ENCODE assay signal across 8 mouse cellular contexts in the genomic region with DNA sequence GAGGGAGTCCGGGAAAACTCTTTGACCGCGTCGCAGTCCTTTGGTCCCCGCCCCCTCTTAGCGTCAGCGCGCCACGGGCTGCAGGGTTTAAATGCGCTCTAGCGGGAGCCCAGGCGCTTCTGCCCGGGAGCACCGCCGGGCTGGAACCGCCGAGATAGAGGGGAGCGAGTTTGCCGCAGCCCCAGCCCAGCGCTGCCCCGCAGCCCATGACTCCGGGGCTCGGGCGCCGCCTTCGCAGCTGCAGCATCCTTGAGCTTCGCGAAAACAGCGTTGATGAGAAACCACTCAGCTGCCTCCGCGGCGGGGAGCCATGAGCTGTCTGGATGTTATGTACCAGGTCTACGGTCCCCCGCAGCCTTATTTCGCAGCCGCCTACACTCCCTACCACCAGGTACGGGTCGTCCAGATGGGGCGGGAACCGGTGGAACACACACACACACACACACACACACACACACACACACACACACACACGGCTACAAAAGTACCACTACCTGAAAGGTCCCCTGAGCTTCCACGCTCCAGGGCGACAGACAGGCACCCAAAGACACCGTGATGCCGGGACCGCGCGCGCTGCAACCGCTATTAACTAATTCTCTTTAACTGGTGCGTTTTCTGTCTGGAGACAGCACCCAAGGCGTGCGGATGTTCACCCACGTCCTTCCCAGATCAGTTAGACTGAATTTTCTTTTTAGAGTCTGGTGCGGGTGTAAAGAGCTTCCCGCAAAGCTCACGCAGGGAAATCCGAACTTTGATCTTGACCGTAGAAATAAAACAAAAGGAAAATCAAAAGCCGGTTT. TPM values are rescaled to one million over a fixed set of nuclear protein-coding genes. Genes with fewer than 3 reads are reported as not detected.
DNase-seq lines count a peak whose midpoint lies in the region; ATAC-seq lines count a peak whose summit lies in the region.

A gene (plus strand): TSS at position 90 of the 800 bp plus-strand sequence.

- peaks cover 93% of the 10 kb centered on the region for H3K27me3 ChIP-seq in heart, embryonic 10.5 days (ENCODE audit: insufficient read depth, poor library complexity, severe bottlenecking)

- H3K27ac ChIP-seq in heart, embryonic 10.5 days = no peak within 1 kb of the TSS

- under 1% methylated on average over 60 of the region's 60 CpGs for WGBS in heart, embryonic 10.5 days

- no peak for DNase-seq in heart, embryonic 10.5 days (ENCODE audit: low spot score)
- no peak for DNase-seq in heart, adult 18-20 months
- peak; percentile 42 for DNase-seq in brain, adult 2 months (ENCODE audit: low read depth, low spot score)
- peak; percentile 59 for DNase-seq in gastrocnemius, postnatal 14 days
- DNase-seq in kidney, postnatal 36 days = peak; percentile 13 to 51
- DNase-seq in lung, postnatal 14 days = peak; percentile 4
- DNase-seq in right cerebral cortex, postnatal 36 days (ENCODE audit: low spot score in 2 of 2) = peak; percentile 4 to 14

- no peaks in the 10 kb centered on the region for H3K36me3 ChIP-seq in heart, embryonic 10.5 days

- H3K4me1 ChIP-seq in heart, embryonic 10.5 days = peaks cover 20% of the 10 kb centered on the region

- H3K9me3 ChIP-seq in heart, embryonic 10.5 days = no peaks in the 10 kb centered on the region

- H3K4me3 ChIP-seq in heart, embryonic 10.5 days = peak within 1 kb of the TSS; percentile 64

- no peak for ATAC-seq in monocyte, adult 5-6 weeks (replicated peaks; ENCODE audit: insufficient number of reproducible peaks, low FRiP score, low TSS enrichment, poor library complexity, severe bottlenecking)

- intact Hi-C loops in gastrocnemius, postnatal 14 days (cut with DNase I; ENCODE audit: low total_unique reads) = no loop called here

RNA-seq across cellular contexts. Expression of the gene that starts here (rescaled TPM):
- 0.96 and 2.9 TPM in 2 replicates for polyA plus RNA-seq in heart, embryonic 10.5 days (2016; fragmentation: Nextera tagmentation; extraction: Ambion mirVana)
- total RNA-seq in heart, adult 18-20 months (2021) = under 1 TPM; 0.42 to 0.85 TPM
- total RNA-seq in gastrocnemius, postnatal 14 days (2021) = 10 to 100 TPM; 52.9 to 56.3 TPM
- total RNA-seq in monocyte, adult 5-6 weeks (2017) = not detected in 3 replicates

Comparison
In these comparisons a context has a peak if more than half of its experiments do, and no peak if none do; other contexts are left out.
1. RNA of the gene that starts here (total RNA-seq): 52.9 to 56.3 TPM in gastrocnemius, postnatal 14 days; 0.42 to 0.85 TPM in heart, adult 18-20 months and not detected in monocyte, adult 5-6 weeks; every median in the first group is over 10 times any median in the second.
2. DNase-seq: peak in brain, adult 2 months (single experiment), gastrocnemius, postnatal 14 days (single experiment), kidney, postnatal 36 days (2 of 2), lung, postnatal 14 days (single experiment) and right cerebral cortex, postnatal 36 days (2 of 2); none in heart, embryonic 10.5 days (single experiment) and heart, adult 18-20 months (0 of 2).